In the genomic region with DNA sequence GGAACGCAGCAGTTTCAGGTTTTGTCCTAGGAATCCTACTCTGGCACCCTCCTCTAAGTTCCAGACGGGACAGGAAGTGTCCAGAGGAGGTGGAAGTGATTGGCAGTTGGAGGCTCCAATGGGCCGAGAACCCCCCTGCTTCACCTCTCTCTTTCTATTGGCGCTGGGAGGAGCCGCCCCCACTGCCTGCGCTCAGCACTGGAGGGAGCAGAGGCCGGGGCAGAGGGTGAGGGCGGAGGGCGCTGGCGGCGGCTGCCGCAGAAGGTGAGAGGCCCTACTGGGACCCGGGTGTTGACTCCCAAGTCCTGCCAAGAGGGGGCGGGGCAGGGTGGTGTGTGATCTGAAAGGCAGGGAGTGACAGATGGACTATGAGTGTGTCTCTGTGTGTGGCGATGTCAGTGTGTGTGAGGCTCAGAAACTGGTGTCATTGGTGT, we compare ENCODE assay signal across 8 mouse cellular contexts. TPM values are rescaled to one million over a fixed set of nuclear protein-coding genes. Genes with fewer than 3 reads are reported as not detected.
DNase-seq lines count a peak whose midpoint lies in the region; ATAC-seq and TF ChIP-seq lines count a peak whose summit lies in the region.

No protein-coding gene starts in this region.

- TF ChIP-seq CTCF in cerebellum, adult 2 months (IDR thresholded peaks at IDR 0.05; ENCODE audit: borderline replicate concordance, insufficient read depth, low read depth, low read length) = no peak

- peak overlapping the region; percentile 43 for H3K4me2 ChIP-seq in forebrain, embryonic 16.5 days (ENCODE audit: low read length)

- 2% methylated on average over 15 of the region's 15 CpGs for WGBS in cerebellum, adult 2 months
- 2% methylated on average over 15 of the region's 15 CpGs for WGBS in forebrain, embryonic 16.5 days

- no peaks in the 10 kb centered on the region for H3K27me3 ChIP-seq in cerebellum, adult 2 months (ENCODE audit: control insufficient read depth, insufficient read depth, low read length)
- no peaks in the 10 kb centered on the region for H3K27me3 ChIP-seq in forebrain, embryonic 16.5 days (replicated peaks; ENCODE audit: control insufficient read depth, insufficient read depth, low read length)

- DNase-seq in R1 (ENCODE audit: low read depth, low spot score) = peak; percentile 96
- peak; percentile 93 to 95 for DNase-seq in cerebellum, adult 2 months
- peak; percentile 87 for DNase-seq in layer of hippocampus, adult 9-11 months
- peak; percentile 96 for DNase-seq in lung, postnatal 10 days
- DNase-seq in retina, adult 2 months (ENCODE audit: low read depth, low spot score) = peak; percentile 62
- DNase-seq in urinary bladder, adult 18-20 months (ENCODE audit: low spot score in 2 of 2) = peak; percentile 68 to 82

- H3K4me1 ChIP-seq in cerebellum, adult 2 months (ENCODE audit: control insufficient read depth, insufficient read depth, low read length) = peaks cover 43% of the 10 kb centered on the region
- peaks cover 35% of the 10 kb centered on the region for H3K4me1 ChIP-seq in forebrain, embryonic 16.5 days (replicated peaks; ENCODE audit: control insufficient read depth, insufficient read depth, low read length)

- TF ChIP-seq POLR2A in cerebellum, adult 2 months (IDR thresholded peaks at IDR 0.05; ENCODE audit: borderline replicate concordance, insufficient read depth, low read length) = peak; percentile 53

- H3K4me3 ChIP-seq in cerebellum, adult 2 months (replicated peaks; ENCODE audit: insufficient read depth, low read depth, low read length) = peak overlapping the region; percentile 56
- H3K4me3 ChIP-seq in forebrain, embryonic 16.5 days (replicated peaks; ENCODE audit: low read length) = peak overlapping the region; percentile 29

- H3K9ac ChIP-seq in forebrain, embryonic 16.5 days (replicated peaks; ENCODE audit: low read depth, low read length) = peak overlapping the region; percentile 50

- H3K27ac ChIP-seq in cerebellum, adult 2 months (ENCODE audit: insufficient read depth, low read length) = peak overlapping the region; percentile 66
- no peak overlapping the region for H3K27ac ChIP-seq in forebrain, embryonic 16.5 days (ENCODE audit: low read length)

- H3K9me3 ChIP-seq in forebrain, embryonic 16.5 days (ENCODE audit: control insufficient read depth, low read length) = no peaks in the 10 kb centered on the region

- no peaks in the 10 kb centered on the region for H3K36me3 ChIP-seq in forebrain, embryonic 16.5 days (ENCODE audit: control insufficient read depth, insufficient read depth)

- peak; percentile 71 for ATAC-seq in forebrain, embryonic 16.5 days
- peak; percentile 60 to 76 for ATAC-seq in hematopoietic stem cell, adult 5-6 weeks (replicated peaks in 1 of 2; ENCODE audit: insufficient read depth in 1 of 2, low FRiP score in 2 of 2, low TSS enrichment in 1 of 2, low read depth in 1 of 2, poor library complexity in 2 of 2, severe bottlenecking in 2 of 2)

RNA-seq across cellular contexts. Expression of a gene that starts 4.3 kb away (rescaled TPM):
- polyA plus RNA-seq in cerebellum, adult 2 months (2012; rRNA removed) = 65.9 and 71.1 TPM in 2 replicates
- 48.0 and 55.8 TPM in 2 replicates for polyA plus RNA-seq in forebrain, embryonic 16.5 days (2015; fragmentation: Nextera tagmentation; extraction: Ambion mirVana)
- total RNA-seq in hematopoietic stem cell, adult 5-6 weeks (2017) = 47.3 and 60.0 TPM in 2 replicates

RNA-seq across cellular contexts. Expression of a gene that starts 5.3 kb away (rescaled TPM):
- 196 and 206 TPM in 2 replicates for polyA plus RNA-seq in cerebellum, adult 2 months (2012; rRNA removed)
- 21.2 and 30.2 TPM in 2 replicates for polyA plus RNA-seq in forebrain, embryonic 16.5 days (2015; fragmentation: Nextera tagmentation; extraction: Ambion mirVana)
- 45.2 and 55.0 TPM in 2 replicates for total RNA-seq in hematopoietic stem cell, adult 5-6 weeks (2017)

RNA-seq across cellular contexts. Expression of a gene that starts 13.7 kb away (rescaled TPM):
- polyA plus RNA-seq in cerebellum, adult 2 months (2012; rRNA removed) = 236 and 247 TPM in 2 replicates
- polyA plus RNA-seq in forebrain, embryonic 16.5 days (2015; fragmentation: Nextera tagmentation; extraction: Ambion mirVana) = 199 and 219 TPM in 2 replicates
- 17.0 and 36.8 TPM in 2 replicates for total RNA-seq in hematopoietic stem cell, adult 5-6 weeks (2017)

RNA-seq across cellular contexts. Expression of a gene that starts 29.4 kb away (rescaled TPM):
- 0.16 and 0.18 TPM in 2 replicates for polyA plus RNA-seq in cerebellum, adult 2 months (2012; rRNA removed)
- polyA plus RNA-seq in forebrain, embryonic 16.5 days (2015; fragmentation: Nextera tagmentation; extraction: Ambion mirVana) = not detected in 2 replicates
- total RNA-seq in hematopoietic stem cell, adult 5-6 weeks (2017) = not detected in 2 replicates

RNA-seq across cellular contexts. Expression of a gene that starts 37.3 kb away (rescaled TPM):
- 162 and 167 TPM in 2 replicates for polyA plus RNA-seq in cerebellum, adult 2 months (2012; rRNA removed)
- polyA plus RNA-seq in forebrain, embryonic 16.5 days (2015; fragmentation: Nextera tagmentation; extraction: Ambion mirVana) = 304 and 315 TPM in 2 replicates
- 32.8 and 62.5 TPM in 2 replicates for total RNA-seq in hematopoietic stem cell, adult 5-6 weeks (2017)
